Mouse (Mus musculus) embryonic fibroblast, embryonic 13.5 days (primary cell): ENCODE data around the gene Pola2. TPM values are rescaled to one million over a fixed set of nuclear protein-coding genes. Genes with fewer than 3 reads are reported as not detected.

Experiments used
- H3K27ac ChIP-seq: 2 replicates; pipeline ENCODE4 v1.5.1; 2012; ENCODE audit warnings: low read length, control low read depth, inconsistent platforms; ENCODE audit not compliant: insufficient read depth
- H3K4me1 ChIP-seq: 2 replicates; pipeline ENCODE4 v1.6.1; 2011; ENCODE audit warnings: low read length; ENCODE audit not compliant: control insufficient read depth, insufficient read depth
- H3K4me3 ChIP-seq: 2 replicates; pipeline ENCODE4 v1.5.1; 2011; ENCODE audit warnings: mild to moderate bottlenecking, control low read depth, low read length; ENCODE audit not compliant: insufficient read depth
- CTCF ChIP-seq: IDR thresholded peaks from 2 replicates; pipeline ENCODE4 v1.5.1; 2011; ENCODE audit warnings: mild to moderate bottlenecking, control low read depth, low read length, moderate library complexity, borderline replicate concordance; ENCODE audit not compliant: insufficient read depth
- POLR2A ChIP-seq: IDR thresholded peaks from 2 replicates; pipeline ENCODE4 v1.6.1; 2011; ENCODE audit warnings: low read depth, mild to moderate bottlenecking, control low read depth, low read length, moderate library complexity
- polyA plus RNA-seq: library from polyadenylated mRNA; stranded (reverse); fragments of >200 nt; gene quantifications from 2 replicates; pipeline ENCODE4 v1.2.4, GENCODE M21; 2011; ENCODE audit warnings: low read depth; ENCODE audit not compliant: missing spikeins, insufficient read length

The Pola2 gene
- polyA plus RNA-seq, 1 experiment = 29.7 TPM

DNA sequence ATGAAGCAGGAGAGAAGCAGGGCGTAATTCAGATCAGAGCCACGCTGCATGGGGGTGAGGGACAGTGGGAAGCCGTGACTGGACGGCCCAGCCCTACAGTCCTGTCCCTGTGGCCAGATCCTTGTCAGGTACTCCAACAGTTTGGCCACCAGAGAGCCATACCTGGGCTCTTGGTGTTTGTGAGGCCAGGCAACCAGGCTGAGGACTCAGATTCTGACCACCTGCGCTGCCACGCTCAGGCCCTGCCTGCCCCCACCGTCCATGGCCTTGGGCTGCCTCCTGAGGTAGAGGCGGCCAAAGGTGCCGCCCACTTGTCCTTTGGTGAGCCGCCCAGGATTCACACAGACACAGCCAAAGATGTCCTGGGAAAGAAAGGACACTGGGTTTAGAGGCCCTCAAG, 23.3 kb downstream of the Pola2 start:
- peaks cover 15% of the 10 kb centered on the region for H3K4me1 ChIP-seq
- peak overlapping the region; percentile 90 for H3K27ac ChIP-seq
- no peak for TF ChIP-seq POLR2A
- no peak for TF ChIP-seq CTCF
- H3K4me3 ChIP-seq = no peak overlapping the region

DNA sequence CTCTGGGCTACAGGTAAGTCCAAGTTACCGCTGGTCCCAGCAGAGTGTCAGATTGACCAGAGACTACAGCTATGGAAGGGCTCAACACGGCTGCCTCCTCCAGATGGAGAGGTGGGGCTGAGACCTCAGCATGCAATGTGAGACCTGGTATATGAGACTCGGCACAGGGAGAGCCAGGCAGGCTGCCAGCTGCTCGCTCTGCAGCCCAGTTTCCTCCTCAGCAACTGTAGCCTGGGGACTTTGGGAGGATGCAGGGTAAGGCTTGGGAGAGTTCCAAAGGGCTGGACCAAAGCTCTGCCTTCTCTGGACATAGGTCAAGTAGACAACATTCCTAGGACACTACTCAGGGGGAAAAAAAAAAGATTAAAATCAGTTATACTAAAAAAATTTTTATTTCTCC, 23.8 kb downstream of the Pola2 start:
- Histone ChIP-seq H3K4me3 (no peak overlapping the region), H3K27ac (peak overlapping the region; percentile 90), H3K4me1 (peaks cover 10% of the 10 kb centered on the region)
- TF ChIP-seq CTCF = no peak
- TF ChIP-seq POLR2A = no peak

DNA sequence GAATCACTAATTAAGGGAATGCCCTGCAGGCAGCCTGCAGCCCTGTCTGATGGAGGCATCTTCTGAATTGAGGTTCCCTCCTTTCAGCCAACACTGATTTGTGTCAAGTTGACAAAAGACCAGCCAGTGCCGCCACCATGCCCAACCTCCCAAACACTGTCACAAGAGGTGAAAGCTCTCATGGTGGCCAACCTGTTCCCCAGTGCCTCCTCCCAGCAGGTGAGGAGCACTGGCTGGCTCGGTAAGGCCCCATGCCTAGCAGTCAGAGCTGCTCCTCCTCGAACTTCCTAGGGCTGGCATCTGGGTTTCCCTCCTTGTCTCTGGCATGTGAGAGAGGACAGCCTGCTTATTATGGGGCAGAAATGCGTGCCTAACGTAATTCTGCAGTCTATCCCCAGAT, 24.3 kb downstream of the Pola2 start:
- TF ChIP-seq POLR2A = no peak
- no peak for TF ChIP-seq CTCF
- Histone ChIP-seq H3K4me3 (no peak overlapping the region), H3K4me1 (peaks cover 9% of the 10 kb centered on the region), H3K27ac (peak overlapping the region; percentile 56)

DNA sequence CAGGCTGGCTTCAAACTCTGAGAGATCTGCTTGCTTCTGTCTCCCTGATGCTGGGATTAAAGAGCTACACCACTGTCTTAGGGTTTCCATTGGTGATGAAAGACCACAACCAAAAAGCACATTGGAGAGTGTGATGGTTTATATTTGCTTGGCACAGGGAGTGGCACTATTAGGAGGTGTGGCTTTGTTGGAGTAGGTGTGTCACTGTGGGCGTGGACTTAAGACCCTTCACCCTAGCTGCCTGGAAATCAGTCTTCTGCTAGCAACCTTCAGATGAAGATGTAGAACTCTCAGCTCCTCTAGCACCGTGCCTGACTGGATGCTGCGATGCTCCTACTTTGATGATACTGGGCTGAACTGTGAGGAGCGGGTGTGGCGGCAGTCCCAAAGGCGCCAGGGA, 25.5 kb downstream of the Pola2 start:
- Histone ChIP-seq H3K27ac (no peak overlapping the region), H3K4me1 (peaks cover 9% of the 10 kb centered on the region), H3K4me3 (no peak overlapping the region)
- no peak for TF ChIP-seq CTCF
- TF ChIP-seq POLR2A = no peak

DNA sequence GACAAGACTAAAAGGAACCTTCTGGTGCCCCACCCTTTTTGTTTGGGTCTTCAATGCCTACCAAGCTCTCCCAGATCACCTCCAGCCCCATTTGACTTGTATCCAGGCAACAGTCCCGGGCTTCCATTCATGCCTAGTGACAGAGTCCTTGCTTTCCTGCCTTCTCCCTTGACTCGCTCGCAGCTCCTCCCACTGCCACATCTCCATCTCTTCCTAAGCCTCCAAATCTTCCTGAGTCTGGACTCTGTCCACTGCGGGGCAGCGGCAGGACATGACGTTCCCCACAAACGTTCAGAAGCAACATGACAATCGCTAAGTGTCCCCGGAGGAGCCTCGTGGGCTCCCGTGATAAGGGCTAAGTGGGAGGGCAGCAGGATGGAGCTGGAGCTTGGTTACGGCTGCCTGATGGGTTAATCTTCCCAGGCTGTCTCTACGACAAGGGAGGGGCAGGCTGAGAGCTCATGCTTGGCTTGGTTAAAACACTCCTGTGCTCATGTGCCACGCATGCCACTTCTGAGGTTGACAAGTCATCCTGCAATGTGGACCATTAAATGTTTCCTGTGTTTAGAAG, 26.1 kb downstream of the Pola2 start:
- no peak for TF ChIP-seq CTCF
- no peak for TF ChIP-seq POLR2A
- no peak overlapping the region for H3K4me3 ChIP-seq
- H3K27ac ChIP-seq = no peak overlapping the region
- H3K4me1 ChIP-seq = peaks cover 9% of the 10 kb centered on the region

DNA sequence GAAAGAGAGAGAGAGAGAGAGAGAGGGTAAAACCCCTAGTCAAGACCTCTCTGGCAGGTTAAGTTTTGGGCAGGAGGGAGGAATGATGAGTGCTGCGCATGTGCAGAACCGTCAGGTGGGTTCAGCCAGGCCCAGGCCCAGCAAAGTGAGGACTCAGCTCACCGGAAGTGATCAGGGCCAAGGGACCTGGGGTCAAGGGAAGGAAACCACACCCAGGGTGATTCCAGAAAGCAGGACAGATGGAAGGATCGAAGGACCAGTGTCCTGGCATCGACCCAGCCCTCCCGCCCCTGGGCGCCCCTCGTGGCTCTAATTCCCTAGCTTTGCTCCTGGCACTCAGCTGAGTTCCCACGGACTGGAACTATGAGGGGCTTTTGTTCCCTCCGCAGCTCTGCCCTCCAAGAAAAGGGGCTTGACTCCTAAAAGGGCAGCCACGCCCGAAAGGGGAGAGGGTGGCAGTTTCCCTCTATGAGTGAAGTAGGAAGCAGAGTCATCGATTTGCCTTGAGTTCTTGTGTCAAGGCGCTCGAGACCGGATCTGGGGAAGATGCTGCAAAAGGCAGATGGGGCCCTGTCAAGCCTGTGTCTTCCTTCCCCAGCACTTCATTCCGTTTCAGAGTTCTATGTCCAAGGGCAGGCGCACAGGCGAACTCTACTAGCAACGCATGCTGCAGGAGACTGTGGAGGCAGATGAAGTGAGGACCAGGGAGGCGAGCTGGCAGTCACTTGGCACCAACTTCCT, 26.7 kb downstream of the Pola2 start:
- TF ChIP-seq CTCF (no peak), POLR2A (no peak)
- H3K4me3 ChIP-seq = no peak overlapping the region
- H3K4me1 ChIP-seq = peaks cover 9% of the 10 kb centered on the region
- H3K27ac ChIP-seq = no peak overlapping the region

DNA sequence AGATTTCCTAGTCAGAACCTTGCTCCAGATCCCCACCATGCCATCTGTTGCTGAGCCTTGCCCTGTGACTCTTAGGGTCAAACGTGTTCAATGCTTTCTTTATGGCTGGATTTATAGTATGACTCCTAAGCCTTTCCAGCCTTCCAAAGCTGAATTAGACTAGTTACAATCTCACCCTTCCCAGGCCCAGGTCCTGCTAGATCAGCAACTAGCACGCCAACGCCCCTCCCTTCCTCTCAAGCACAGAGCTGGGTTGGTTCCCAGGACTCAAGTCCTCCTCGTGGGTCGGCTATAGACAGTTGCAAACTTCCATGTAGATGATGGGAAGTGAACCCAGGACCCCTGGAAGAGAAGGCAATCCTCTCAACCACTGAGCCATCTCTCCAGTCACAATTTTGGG, 28.3 kb downstream of the Pola2 start:
- Histone ChIP-seq H3K27ac (no peak overlapping the region), H3K4me1 (peaks cover 8% of the 10 kb centered on the region), H3K4me3 (no peak overlapping the region)
- TF ChIP-seq POLR2A = no peak
- TF ChIP-seq CTCF = no peak

DNA sequence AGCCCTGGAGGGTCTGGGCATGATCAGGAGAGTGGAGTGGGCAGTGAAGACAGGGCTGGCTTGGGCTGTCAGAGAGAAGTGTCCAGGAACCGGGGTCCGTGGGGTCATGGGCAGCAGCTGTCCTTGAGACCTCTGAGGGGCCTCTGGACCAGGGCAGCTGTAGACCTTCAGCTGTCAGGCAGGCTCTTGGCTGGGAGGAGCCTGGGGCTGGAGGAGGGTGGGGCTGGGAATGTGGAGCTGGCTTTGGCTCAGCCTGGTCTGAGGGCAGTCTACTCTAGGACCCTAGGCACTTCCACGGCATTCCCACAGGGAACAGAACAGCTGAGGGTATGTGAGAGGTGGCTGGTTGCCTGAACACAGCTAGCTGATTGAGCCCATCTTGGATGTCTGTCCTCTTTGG, 28.7 kb downstream of the Pola2 start:
- Histone ChIP-seq H3K4me3 (no peak overlapping the region), H3K27ac (no peak overlapping the region), H3K4me1 (peaks cover 5% of the 10 kb centered on the region)
- no peak for TF ChIP-seq CTCF
- no peak for TF ChIP-seq POLR2A

DNA sequence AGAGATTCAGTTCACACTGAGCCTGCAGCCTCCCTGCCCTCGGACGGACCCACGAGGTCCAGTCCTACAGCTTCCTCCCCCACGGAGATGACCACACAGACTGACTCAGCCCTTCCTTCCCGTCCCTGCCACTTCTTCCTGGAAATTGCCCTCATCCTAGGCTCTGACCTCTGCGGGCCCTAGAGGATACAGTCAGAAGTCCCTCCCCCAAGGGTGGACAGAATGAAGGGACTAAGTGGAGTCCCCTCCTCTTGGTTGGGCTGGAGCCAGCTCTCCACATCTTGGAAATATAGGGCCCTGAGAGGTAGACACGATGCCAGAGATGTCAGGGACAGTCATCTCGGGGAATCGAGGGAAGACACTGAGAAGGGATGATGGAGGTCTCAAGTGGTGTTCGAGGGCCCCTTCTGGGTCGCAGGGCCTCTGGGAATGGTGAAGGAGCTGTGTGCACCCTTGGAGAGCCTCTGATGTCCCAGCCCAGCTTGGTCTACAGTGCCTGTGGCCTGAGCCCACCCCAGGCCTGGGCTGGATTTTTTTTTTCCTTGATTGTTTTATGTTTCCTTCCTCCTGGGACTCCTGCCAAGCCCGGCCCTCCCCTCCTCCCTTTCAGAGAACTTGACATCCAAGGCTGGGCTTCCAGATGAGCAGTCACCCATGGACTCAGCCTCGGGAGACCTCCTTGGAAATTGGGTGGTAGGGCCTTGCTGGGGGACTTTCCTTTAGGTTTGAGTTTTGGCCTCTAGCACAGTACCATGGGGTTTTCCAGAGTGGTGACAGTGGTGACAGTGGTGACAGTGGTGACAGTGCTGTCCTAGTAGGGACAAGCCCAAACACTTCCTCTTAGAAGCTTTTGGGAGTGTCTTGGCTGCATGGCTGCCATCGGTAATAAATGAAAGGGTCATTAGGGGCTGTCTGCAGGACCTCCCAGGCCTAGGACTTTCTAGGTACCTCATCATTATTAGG, 34.1 kb downstream of the Pola2 start:
- H3K4me3 ChIP-seq = no peak overlapping the region
- no peak overlapping the region for H3K27ac ChIP-seq
- peaks cover 12% of the 10 kb centered on the region for H3K4me1 ChIP-seq
- TF ChIP-seq POLR2A (no peak), CTCF (no peak)

DNA sequence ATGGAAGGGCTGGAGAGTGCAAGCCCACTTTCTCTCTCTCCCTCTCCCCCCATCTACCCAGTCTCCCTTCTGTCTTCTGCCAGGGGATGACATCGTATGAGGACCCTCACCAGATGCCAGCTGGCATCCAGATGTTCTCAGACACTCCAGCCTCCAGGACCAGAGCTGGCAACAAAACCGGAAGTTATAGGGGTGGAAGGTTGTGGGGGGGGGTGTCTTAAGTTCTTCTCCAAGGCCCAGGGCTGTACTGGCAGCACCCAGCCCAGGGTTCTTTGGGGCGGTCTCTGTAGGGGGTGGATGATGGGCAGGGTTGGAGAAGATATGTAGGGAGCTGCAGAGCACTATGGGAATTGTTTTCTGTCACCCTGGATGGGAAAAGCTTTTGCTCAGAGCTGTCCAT, 35.5 kb downstream of the Pola2 start:
- TF ChIP-seq CTCF (no peak), POLR2A (no peak)

More for the DNA sequence above, 35.5 kb downstream of the Pola2 start:
- H3K4me1 ChIP-seq = peaks cover 12% of the 10 kb centered on the region
- H3K4me3 ChIP-seq = no peak overlapping the region
- no peak overlapping the region for H3K27ac ChIP-seq
